Mouse (Mus musculus) myocyte (in vitro differentiated cells): Measurements from ENCODE around the gene Runx2. TPM values are rescaled to one million over a fixed set of nuclear protein-coding genes. Genes with fewer than 3 reads are reported as not detected.

ENCODE experiments used
- H3K27me3 ChIP-seq: one replicate; pipeline ENCODE4 v1.6.1; 2011; ENCODE audit not compliant: control insufficient read depth, insufficient read depth, insufficient read length
- H3K36me3 ChIP-seq: one replicate; pipeline ENCODE4 v1.6.1; 2011; ENCODE audit not compliant: control insufficient read depth, insufficient read depth
- H3K4me2 ChIP-seq: one replicate; pipeline ENCODE4 v1.6.1; 2011; ENCODE audit warnings: low read depth, control low read depth
- H3K4me3 ChIP-seq: one replicate; pipeline ENCODE4 v1.5.1; 2011; ENCODE audit warnings: mild to moderate bottlenecking, control low read depth, moderate library complexity
- H3K79me2 ChIP-seq: one replicate; pipeline ENCODE4 v1.6.1; 2011; ENCODE audit not compliant: control insufficient read depth, insufficient read depth
- H3ac ChIP-seq: one replicate; pipeline ENCODE4 v1.6.1; 2011; ENCODE audit not compliant: control insufficient read depth, insufficient read length
- CEBPB ChIP-seq: IDR thresholded peaks from 2 replicates; pipeline ENCODE4 v1.6.1; 2011; ENCODE audit warnings: mild to moderate bottlenecking, moderate library complexity; ENCODE audit not compliant: poor library complexity, insufficient read depth, severe bottlenecking
- E2F4 ChIP-seq: IDR thresholded peaks from one replicate; pipeline ENCODE4 v1.6.1; 2011; ENCODE audit warnings: mild to moderate bottlenecking, control low read depth, moderate library complexity; ENCODE audit not compliant: insufficient read depth
- MAX ChIP-seq: IDR thresholded peaks from one replicate; pipeline ENCODE4 v1.6.1; 2011; ENCODE audit warnings: low read depth, mild to moderate bottlenecking, control low read depth
- MYOD1 ChIP-seq, 3 experiments: IDR thresholded peaks; one replicate each; pipeline ENCODE4 v1.6.1; 2011; ENCODE audit warnings: control low read depth in 2 of 3, low read depth in 2 of 3, mild to moderate bottlenecking in 2 of 3, moderate library complexity in 1 of 3; ENCODE audit not compliant: insufficient read length in 2 of 3, control insufficient read depth in 1 of 3
- MYOG ChIP-seq, 3 experiments: IDR thresholded peaks; one replicate each; pipeline ENCODE4 v1.6.1; 2011; ENCODE audit warnings: control low read depth in 2 of 3, low read depth in 2 of 3, mild to moderate bottlenecking in 2 of 3; ENCODE audit not compliant: insufficient read length in 2 of 3, control insufficient read depth in 1 of 3, insufficient read depth in 1 of 3
- POLR2A ChIP-seq: IDR thresholded peaks from one replicate; pipeline ENCODE4 v1.6.1; 2011; ENCODE audit warnings: low read depth, mild to moderate bottlenecking, control low read depth, moderate library complexity; ENCODE audit not compliant: insufficient read length
- POLR2AphosphoS2 ChIP-seq: IDR thresholded peaks from one replicate; pipeline ENCODE4 v1.6.1; 2011; ENCODE audit warnings: low read depth, control low read depth; ENCODE audit not compliant: insufficient read length
- REST ChIP-seq: IDR thresholded peaks from one replicate; pipeline ENCODE4 v1.6.1; 2011; ENCODE audit warnings: mild to moderate bottlenecking, control low read depth, moderate library complexity; ENCODE audit not compliant: insufficient read depth, insufficient read length
- SRF ChIP-seq: IDR thresholded peaks from one replicate; pipeline ENCODE4 v1.6.1; 2011; ENCODE audit warnings: low read depth; ENCODE audit not compliant: control insufficient read depth, insufficient read length
- TCF12 ChIP-seq: IDR thresholded peaks from one replicate; pipeline ENCODE4 v1.6.1; 2011; ENCODE audit warnings: mild to moderate bottlenecking, control low read depth; ENCODE audit not compliant: poor library complexity, insufficient read depth, severe bottlenecking
- TCF3 ChIP-seq: IDR thresholded peaks from one replicate; pipeline ENCODE4 v1.6.1; 2011; ENCODE audit warnings: low read depth, control low read depth; ENCODE audit not compliant: insufficient read length
- USF1 ChIP-seq: IDR thresholded peaks from one replicate; pipeline ENCODE4 v1.6.1; 2011; ENCODE audit warnings: low read depth, mild to moderate bottlenecking, control low read depth, moderate library complexity
- polyA plus RNA-seq: library from polyadenylated mRNA; unstranded; fragments of >200 nt; fragmentation: generic; extraction: Trizol; gene quantifications from one replicate; pipeline ENCODE4 v1.2.1, GENCODE M21; 2012; ENCODE audit warnings: missing spikeins

Gene Runx2
- polyA plus RNA-seq, 1 experiment: 6.7 TPM

- TF ChIP-seq POLR2AphosphoS2 (peak; percentile 28), POLR2A (peak; percentile 40), REST (no peak)
- no peaks in the 10 kb centered on the region for H3K36me3 ChIP-seq
- H3K4me3 ChIP-seq: peak overlapping the region; percentile 98
- peak overlapping the region; percentile 88 for H3ac ChIP-seq
- H3K27me3 ChIP-seq: no peaks in the 10 kb centered on the region
- H3K4me2 ChIP-seq: peak overlapping the region; percentile 84
- peaks cover 76% of the 10 kb centered on the region for H3K79me2 ChIP-seq
These were observed 79.2 kb downstream of the Runx2 start for GRCm38 (mm10) chr17:44735223-44735990.

GRCm38 (mm10) chr17:44734501-44735222 lies 79.9 kb downstream of the Runx2 start:
- no peaks in the 10 kb centered on the region for H3K27me3 ChIP-seq
- peak overlapping the region; percentile 84 for H3K4me2 ChIP-seq
- H3K4me3 ChIP-seq: peak overlapping the region; percentile 98
- peaks cover 81% of the 10 kb centered on the region for H3K79me2 ChIP-seq
- peak overlapping the region; percentile 88 for H3ac ChIP-seq
- H3K36me3 ChIP-seq: no peaks in the 10 kb centered on the region
- TF ChIP-seq POLR2AphosphoS2: peak; percentile 71
- TF ChIP-seq MYOG (IDR thresholded peaks at IDR 0.05; ENCODE audit: control insufficient read depth in 1 of 3, insufficient read depth in 1 of 3, insufficient read length in 2 of 3, low read depth in 2 of 3): peak in 1 of 3 experiments; percentile 14
- no peak for TF ChIP-seq E2F4
- TF ChIP-seq CEBPB: no peak
- no peak for TF ChIP-seq USF1
- peak in 1 of 3 experiments; percentile 3 for TF ChIP-seq MYOD1 (IDR thresholded peaks at IDR 0.05; ENCODE audit: control insufficient read depth in 1 of 3, insufficient read length in 2 of 3, low read depth in 2 of 3)
- peak; percentile 67 for TF ChIP-seq POLR2A
- no peak for TF ChIP-seq REST
- no peak for TF ChIP-seq MAX
- TF ChIP-seq SRF: no peak
- no peak for TF ChIP-seq TCF3

GRCm38 (mm10) chr17:44733544-44734310 lies 80.9 kb downstream of the Runx2 start:
- peak overlapping the region; percentile 84 for H3K4me2 ChIP-seq
- peak overlapping the region; percentile 98 for H3K4me3 ChIP-seq
- H3K27me3 ChIP-seq: no peaks in the 10 kb centered on the region
- peaks cover 83% of the 10 kb centered on the region for H3K79me2 ChIP-seq
- H3K36me3 ChIP-seq: no peaks in the 10 kb centered on the region
- H3ac ChIP-seq: peak overlapping the region; percentile 88
- TF ChIP-seq POLR2AphosphoS2 (no peak), USF1 (no peak), REST (no peak)

GRCm38 (mm10) chr17:44728464-44728863 lies 86.1 kb downstream of the Runx2 start:
- Histone ChIP-seq H3K27me3 (no peaks in the 10 kb centered on the region), H3ac (no peak overlapping the region), H3K4me3 (no peak overlapping the region), H3K4me2 (no peak overlapping the region), H3K79me2 (peaks cover 82% of the 10 kb centered on the region), H3K36me3 (peaks cover 18% of the 10 kb centered on the region)
- TF ChIP-seq POLR2A (no peak), TCF12 (no peak), POLR2AphosphoS2 (no peak), USF1 (no peak)

- H3K36me3 ChIP-seq: peaks cover 23% of the 10 kb centered on the region
- peaks cover 81% of the 10 kb centered on the region for H3K79me2 ChIP-seq
- no peaks in the 10 kb centered on the region for H3K27me3 ChIP-seq
- no peak overlapping the region for H3K4me3 ChIP-seq
- H3K4me2 ChIP-seq: no peak overlapping the region
- TF ChIP-seq MAX (no peak), USF1 (peak; percentile 89)
- no peak overlapping the region for H3ac ChIP-seq
These were observed 86.9 kb downstream of the Runx2 start for GRCm38 (mm10) chr17:44727675-44728074.
